Mouse (Mus musculus) neural tube, embryonic 12.5 days (tissue): Measurements from ENCODE around the gene Tbcd. TPM values are rescaled to one million over a fixed set of nuclear protein-coding genes. Genes with fewer than 3 reads are reported as not detected.

Source experiments
- ATAC-seq: fragments of 200-750 bp; cut with Nextera tagmentation; 2 replicates; pipeline ENCODE4 v1.8.0; 2017; ENCODE audit warnings: low read depth, mild to moderate bottlenecking, moderate TSS enrichment, moderate library complexity; ENCODE audit not compliant: low FRiP score
- H3K27ac ChIP-seq: fragments of 300-500 bp; sonication (generic); 2 replicates; pipeline ENCODE4 v1.5.1; 2016
- H3K27me3 ChIP-seq: fragments of 300-500 bp; sonication (generic); replicated peaks from 2 replicates; pipeline ENCODE4 v1.6.1; 2016; ENCODE audit warnings: mild to moderate bottlenecking
- H3K36me3 ChIP-seq: fragments of 300-500 bp; sonication (generic); 2 replicates; pipeline ENCODE4 v1.6.1; 2016; ENCODE audit warnings: mild to moderate bottlenecking
- H3K4me1 ChIP-seq: fragments of 300-500 bp; sonication (generic); 2 replicates; pipeline ENCODE4 v1.6.1; 2016
- H3K4me2 ChIP-seq: fragments of 300-500 bp; sonication (generic); replicated peaks from 2 replicates; pipeline ENCODE4 v1.6.1; 2016; ENCODE audit warnings: mild to moderate bottlenecking
- H3K4me3 ChIP-seq: fragments of 300-500 bp; sonication (generic); 2 replicates; pipeline ENCODE4 v1.5.1; 2016
- H3K9ac ChIP-seq: fragments of 300-500 bp; sonication (generic); 2 replicates; pipeline ENCODE4 v1.6.1; 2016; ENCODE audit warnings: mild to moderate bottlenecking
- H3K9me3 ChIP-seq: fragments of 300-500 bp; sonication (generic); 2 replicates; pipeline ENCODE4 v1.6.1; 2016; ENCODE audit warnings: mild to moderate bottlenecking
- WGBS: fragments of 180-500 bp; shearing (Covaris S2); methylation state at CpG from one replicate; pipeline ENCODE4 v1.1.7; 2016; 5-methylcytosine and 5-hydroxymethylcytosine counted together
- polyA plus RNA-seq: library from polyadenylated mRNA; unstranded; fragments of >200 nt; fragmentation: Nextera tagmentation; extraction: Ambion mirVana; gene quantifications from 2 replicates; pipeline ENCODE4 v1.2.1, GENCODE M21; 2016

Gene Tbcd
- polyA plus RNA-seq, 1 experiment from 2014 or later, result 65.3 TPM

DNA sequence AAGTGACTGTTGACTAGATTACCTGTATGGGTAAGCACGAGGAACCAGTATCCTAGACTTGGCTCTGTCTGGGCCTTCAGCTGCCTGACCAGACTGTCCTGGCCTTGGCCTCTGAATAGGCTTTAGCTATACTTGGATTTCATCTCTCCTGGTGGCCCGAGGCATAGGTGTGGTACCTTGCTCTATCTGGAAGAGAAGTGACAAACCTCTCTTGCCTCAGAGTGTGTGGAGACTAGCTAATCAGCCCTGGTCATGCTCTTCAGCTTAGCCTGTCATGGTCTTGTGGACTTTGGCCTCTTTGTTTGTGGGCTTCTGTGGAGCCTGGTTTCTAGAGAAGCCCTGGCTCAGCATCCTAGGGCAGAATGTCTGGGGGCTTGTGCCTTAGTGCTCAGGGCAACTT is 29.4 kb downstream of the Tbcd start:
- H3K4me2 ChIP-seq, result no peak overlapping the region
- H3K4me3 ChIP-seq, result no peak overlapping the region
- H3K36me3 ChIP-seq, result peaks cover 35% of the 10 kb centered on the region
- no peak overlapping the region for H3K9ac ChIP-seq
- no peaks in the 10 kb centered on the region for H3K9me3 ChIP-seq
- no peaks in the 10 kb centered on the region for H3K4me1 ChIP-seq
- H3K27me3 ChIP-seq, result no peaks in the 10 kb centered on the region
- H3K27ac ChIP-seq, result no peak overlapping the region
- whole genome bisulfite sequencing, result 89% methylated on average over 2 of the region's 2 CpGs
- ATAC-seq, result no peak

DNA sequence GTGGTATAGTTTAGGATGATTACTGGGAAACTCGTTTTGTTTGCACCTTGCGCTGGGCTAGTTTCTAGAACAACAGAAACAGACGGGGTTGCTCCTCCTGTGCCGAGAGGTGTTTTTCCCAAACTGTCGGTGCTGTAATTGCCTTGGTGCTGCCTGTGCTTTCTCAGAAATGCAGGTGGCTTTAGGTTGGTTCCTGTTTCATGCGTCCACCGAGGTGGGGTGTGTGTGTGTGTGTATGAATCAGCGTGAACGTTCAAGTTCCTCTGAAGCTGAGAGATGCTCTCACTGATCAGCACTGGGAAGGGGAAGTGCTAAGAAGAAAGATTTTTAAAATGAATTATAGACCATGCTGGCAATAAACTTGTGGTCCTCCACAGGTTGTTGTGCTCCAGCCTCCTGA is 34.1 kb downstream of the Tbcd start:
- Histone ChIP-seq H3K9ac (no peak overlapping the region), H3K9me3 (no peaks in the 10 kb centered on the region), H3K4me3 (no peak overlapping the region), H3K4me2 (no peak overlapping the region), H3K36me3 (peaks cover 16% of the 10 kb centered on the region), H3K4me1 (no peaks in the 10 kb centered on the region), H3K27ac (no peak overlapping the region), H3K27me3 (no peaks in the 10 kb centered on the region)
- ATAC-seq, result no peak
- 89% methylated on average over 9 of the region's 9 CpGs for WGBS

DNA sequence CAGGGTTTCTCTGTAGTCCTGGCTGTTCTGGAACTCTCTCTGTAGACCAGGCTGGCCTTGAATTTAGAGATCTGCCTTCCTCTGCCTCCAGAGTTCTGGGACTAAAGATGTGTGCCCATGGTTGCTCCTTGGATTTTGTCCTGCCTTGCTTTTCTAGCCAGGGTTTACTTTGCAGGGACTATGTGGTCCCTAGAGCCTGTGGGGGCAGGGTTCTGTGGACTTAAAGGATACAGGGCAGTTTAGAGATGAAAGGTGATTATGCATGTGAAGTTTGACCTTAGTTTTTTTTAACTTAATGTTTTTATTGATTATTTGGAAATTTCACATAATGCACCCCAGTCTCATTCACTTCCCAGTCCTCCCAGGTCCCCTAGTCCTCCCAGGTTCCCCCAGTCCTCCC is 38.9 kb downstream of the Tbcd start:
- Histone ChIP-seq H3K27ac (no peak overlapping the region), H3K9me3 (no peaks in the 10 kb centered on the region), H3K4me2 (no peak overlapping the region), H3K4me3 (no peak overlapping the region), H3K27me3 (no peaks in the 10 kb centered on the region), H3K9ac (no peak overlapping the region), H3K4me1 (no peaks in the 10 kb centered on the region), H3K36me3 (peaks cover 10% of the 10 kb centered on the region)
- ATAC-seq, result no peak

DNA sequence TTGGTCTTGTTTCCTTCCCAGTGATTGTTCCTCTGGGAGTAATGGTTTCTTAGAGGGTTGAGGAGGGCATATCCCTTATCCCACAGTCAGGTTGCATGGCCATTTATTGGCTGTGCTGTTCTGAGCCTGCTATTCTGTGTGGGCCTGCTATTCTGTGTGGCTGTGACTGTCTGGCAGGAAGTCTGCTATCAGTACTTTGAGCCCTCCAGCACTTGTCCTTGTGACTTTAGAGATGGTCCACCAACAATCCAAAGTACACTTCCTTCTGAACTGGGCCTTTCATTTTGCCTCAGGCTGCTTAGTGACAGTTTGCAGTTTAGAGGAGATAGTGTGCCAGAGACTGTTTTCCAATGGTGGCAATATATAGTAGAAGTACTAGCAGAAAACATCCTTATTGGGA is 48.8 kb downstream of the Tbcd start:
- no peak overlapping the region for H3K4me3 ChIP-seq
- no peaks in the 10 kb centered on the region for H3K4me1 ChIP-seq
- H3K9ac ChIP-seq, result no peak overlapping the region
- no peak overlapping the region for H3K4me2 ChIP-seq
- no peak overlapping the region for H3K27ac ChIP-seq
- no peaks in the 10 kb centered on the region for H3K27me3 ChIP-seq
- H3K9me3 ChIP-seq, result no peaks in the 10 kb centered on the region
- no peak for ATAC-seq
- H3K36me3 ChIP-seq, result peaks cover 55% of the 10 kb centered on the region

DNA sequence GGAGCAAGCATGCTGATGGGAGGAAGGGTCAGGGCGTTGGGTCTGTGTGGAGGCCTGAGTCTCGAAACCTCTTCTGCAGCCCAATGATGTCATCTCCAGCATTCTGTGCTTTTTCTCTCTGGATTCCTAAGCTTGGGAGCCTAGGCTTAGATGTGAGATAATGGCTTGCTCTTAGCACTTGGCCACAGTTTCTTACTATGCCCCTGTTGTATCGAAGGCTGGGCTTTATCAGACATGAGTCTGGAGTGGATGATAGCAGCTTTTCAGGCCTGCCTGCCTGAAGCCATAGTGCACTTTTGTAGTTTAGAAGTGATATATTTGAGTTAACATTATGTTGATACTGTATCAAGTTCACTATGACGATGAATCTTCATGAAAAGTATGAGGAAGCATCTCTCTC is 49.8 kb downstream of the Tbcd start:
- Histone ChIP-seq H3K9me3 (no peaks in the 10 kb centered on the region), H3K4me3 (no peak overlapping the region), H3K4me2 (no peak overlapping the region), H3K9ac (no peak overlapping the region), H3K27me3 (no peaks in the 10 kb centered on the region), H3K36me3 (peaks cover 61% of the 10 kb centered on the region), H3K27ac (no peak overlapping the region), H3K4me1 (no peaks in the 10 kb centered on the region)
- 93% methylated on average over 4 of the region's 4 CpGs for WGBS
- no peak for ATAC-seq

DNA sequence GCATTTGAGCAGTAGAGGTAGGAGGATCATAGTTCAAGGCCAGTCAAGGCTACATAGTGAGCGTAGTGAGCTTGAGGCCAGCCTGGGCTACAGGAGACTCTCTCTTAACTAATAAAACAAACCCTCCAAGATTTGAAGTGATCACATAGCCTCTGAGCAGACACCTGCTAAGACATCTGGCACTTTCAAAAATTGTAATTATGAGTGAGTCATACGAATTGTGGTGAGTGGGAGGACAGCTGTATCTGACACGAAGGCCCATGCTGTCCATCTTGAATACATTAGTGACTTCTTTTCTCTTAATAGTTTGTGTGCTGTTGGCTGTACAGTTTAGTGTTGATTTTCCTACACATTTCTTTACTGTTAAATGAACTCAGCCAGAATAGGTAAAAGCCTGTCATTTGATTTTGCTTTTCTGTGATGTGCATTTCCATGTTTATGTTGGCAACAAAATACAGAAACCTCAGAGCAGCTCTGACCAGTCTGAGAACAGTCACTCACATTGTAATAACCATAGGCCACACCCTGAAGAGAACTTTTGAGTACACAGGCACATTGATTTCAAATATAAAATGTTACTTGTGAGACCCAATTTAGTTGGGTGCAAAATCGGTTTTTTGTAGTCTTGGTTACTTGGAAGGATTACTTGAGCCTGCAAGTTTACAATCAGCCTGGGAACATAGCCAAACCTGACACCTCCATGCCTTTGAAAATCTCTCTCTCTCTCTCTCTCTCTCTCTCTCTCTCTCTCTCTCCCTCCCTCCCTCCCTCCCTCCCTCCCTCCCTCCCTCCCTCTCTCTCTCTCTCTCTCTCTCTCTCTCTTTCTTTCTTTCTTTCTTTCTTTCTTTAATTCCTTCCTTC is 50.5 kb downstream of the Tbcd start:
- Histone ChIP-seq H3K27me3 (no peaks in the 10 kb centered on the region), H3K9me3 (no peaks in the 10 kb centered on the region), H3K4me1 (no peaks in the 10 kb centered on the region), H3K36me3 (peaks cover 56% of the 10 kb centered on the region), H3K27ac (no peak overlapping the region), H3K9ac (no peak overlapping the region), H3K4me2 (no peak overlapping the region), H3K4me3 (no peak overlapping the region)
- WGBS, result 89% methylated on average over 4 of the region's 4 CpGs
- no peak for ATAC-seq

DNA sequence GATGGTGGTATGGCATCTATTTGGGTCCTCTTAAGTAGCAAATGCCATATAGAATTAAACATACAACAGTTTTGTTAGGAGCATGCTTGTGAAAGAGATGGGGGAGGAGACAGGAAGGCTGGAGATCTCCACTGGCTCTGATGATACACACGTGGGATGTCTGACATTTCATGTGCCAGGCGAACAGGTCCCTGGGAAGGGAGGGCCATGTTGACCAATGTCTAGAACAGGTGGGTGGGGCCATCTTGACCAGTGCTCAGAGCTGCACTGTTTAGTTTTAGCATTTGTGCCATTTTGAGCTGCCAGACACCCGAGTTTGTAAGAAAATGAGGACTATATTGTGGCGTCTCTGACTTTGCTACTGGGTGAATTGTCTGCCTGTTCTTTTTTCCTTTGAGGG is 56.7 kb downstream of the Tbcd start:
- 88% methylated on average over 4 of the region's 4 CpGs for WGBS
- Histone ChIP-seq H3K4me3 (no peak overlapping the region), H3K4me2 (no peak overlapping the region), H3K36me3 (peaks cover 22% of the 10 kb centered on the region), H3K4me1 (no peaks in the 10 kb centered on the region), H3K9ac (no peak overlapping the region), H3K27me3 (no peaks in the 10 kb centered on the region), H3K9me3 (no peaks in the 10 kb centered on the region), H3K27ac (no peak overlapping the region)
- no peak for ATAC-seq

DNA sequence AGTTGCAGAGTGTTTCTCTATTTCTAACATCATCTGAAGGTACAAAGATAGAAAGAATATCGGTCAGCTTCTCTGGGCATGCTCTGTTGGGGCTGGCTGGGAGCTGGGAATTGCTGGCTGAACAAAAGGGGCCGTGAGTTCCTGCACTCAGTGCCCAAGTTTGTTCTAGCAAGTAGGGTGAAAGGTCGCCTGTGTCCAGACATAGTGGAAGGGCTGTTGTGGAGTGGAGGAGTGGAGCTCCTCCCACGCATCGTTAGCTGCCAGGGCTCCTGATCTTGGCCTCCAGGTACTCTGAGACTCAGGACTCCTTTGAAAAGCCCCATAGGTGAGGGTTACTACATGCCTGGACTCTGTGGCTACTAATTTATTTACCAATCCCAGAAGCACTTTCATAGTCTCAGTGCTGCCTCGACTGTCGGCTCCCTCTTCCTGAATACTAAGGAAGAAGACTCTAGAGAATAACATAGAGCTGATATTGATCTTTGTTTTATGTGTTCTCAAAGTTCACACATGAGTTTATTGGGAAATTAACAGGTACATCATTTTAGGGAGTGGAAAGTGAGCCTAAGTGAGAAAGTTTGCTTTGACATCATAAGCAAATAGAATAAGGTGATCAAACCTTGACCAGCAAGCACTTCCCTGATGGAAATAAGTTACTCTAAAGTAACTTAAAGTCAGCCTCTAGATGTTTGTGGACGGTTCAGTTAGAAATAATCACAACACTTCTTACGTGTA is 58.9 kb downstream of the Tbcd start:
- Histone ChIP-seq H3K27me3 (no peaks in the 10 kb centered on the region), H3K4me3 (no peak overlapping the region), H3K27ac (no peak overlapping the region), H3K9ac (no peak overlapping the region), H3K36me3 (peaks cover 5% of the 10 kb centered on the region), H3K9me3 (no peaks in the 10 kb centered on the region), H3K4me1 (no peaks in the 10 kb centered on the region), H3K4me2 (no peak overlapping the region)
- no peak for ATAC-seq
- 75% methylated on average over 9 of the region's 9 CpGs for WGBS

DNA sequence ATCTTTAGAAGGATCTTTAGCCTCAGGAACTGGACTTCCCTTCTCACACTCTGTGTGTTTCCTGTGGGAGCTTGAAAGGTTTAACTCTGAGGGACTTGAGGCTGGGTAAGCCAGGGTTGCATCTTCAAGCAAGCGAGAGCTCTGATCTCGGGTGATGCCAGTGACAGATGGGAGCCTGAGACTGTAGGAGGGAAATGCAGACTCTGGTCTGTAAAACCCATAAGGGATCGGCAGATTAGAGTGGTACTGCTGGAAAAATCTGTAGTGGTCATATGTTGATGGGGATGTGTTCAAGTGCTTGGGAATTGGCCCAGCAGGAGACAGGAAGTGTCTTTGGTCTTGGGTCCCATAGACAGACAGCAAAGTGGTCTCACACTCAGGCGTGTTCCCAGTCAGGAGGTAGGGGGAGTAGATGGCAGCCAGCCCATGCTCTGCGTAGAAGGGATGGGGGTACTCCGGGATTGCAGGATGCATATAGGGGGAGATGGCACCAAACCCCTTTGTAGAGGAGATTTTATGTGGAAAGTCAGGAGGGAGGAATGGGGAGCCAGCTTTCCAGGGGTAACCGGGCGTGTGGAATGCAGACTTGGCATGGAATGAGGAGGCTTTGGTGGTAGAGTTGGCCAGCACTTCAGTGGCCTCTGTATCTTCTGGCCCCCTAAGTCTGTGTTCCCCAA is 61.3 kb downstream of the Tbcd start:
- Histone ChIP-seq H3K27ac (no peak overlapping the region), H3K9ac (no peak overlapping the region), H3K4me1 (no peaks in the 10 kb centered on the region), H3K27me3 (no peaks in the 10 kb centered on the region), H3K4me3 (no peak overlapping the region), H3K4me2 (no peak overlapping the region), H3K9me3 (no peaks in the 10 kb centered on the region), H3K36me3 (no peaks in the 10 kb centered on the region)
- no peak for ATAC-seq
- 93% methylated on average over 8 of the region's 8 CpGs for WGBS

DNA sequence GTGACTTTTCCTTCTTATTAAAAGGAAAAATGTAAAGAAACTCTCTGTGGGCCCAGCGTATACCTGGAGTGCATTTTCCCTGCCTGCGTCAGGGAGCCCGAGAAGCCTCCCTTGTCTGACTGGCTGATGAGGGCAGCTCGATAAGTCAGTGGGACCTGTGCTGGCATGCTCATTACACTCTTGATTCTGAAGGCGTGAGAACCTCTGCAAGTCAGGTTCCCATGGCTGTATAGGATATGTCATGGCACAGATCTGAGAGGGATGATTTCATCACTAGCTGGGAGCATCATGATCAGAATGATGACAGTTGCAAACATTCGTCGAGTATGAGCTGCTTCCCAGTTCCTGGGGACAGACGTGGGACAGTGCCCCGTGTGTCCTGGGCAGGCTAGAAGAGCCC is 64.2 kb downstream of the Tbcd start:
- H3K4me2 ChIP-seq, result no peak overlapping the region
- no peaks in the 10 kb centered on the region for H3K36me3 ChIP-seq
- no peaks in the 10 kb centered on the region for H3K4me1 ChIP-seq
- 87% methylated on average over 9 of the region's 9 CpGs for WGBS
- no peak overlapping the region for H3K9ac ChIP-seq
- no peak for ATAC-seq
- H3K27me3 ChIP-seq, result no peaks in the 10 kb centered on the region
- no peaks in the 10 kb centered on the region for H3K9me3 ChIP-seq
- H3K4me3 ChIP-seq, result no peak overlapping the region
- H3K27ac ChIP-seq, result no peak overlapping the region

DNA sequence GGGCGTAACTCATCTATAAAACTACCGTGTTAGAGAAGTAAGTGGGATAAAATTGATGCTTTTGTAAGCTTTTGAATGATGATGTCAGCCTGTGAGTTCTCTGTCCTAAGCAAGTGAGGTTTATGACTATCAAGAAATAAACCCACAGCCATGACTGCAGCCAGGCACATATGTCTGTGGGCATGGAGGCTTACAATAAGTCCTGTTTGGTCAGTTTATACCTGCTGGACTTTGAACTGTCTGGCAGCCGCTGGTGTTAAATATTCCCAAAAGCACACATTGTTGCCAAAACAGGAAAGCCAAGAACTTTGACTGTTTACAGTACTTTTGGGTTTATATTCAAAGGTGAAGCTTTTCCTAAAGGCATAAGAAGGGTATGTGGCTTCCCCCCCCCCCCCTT is 65.2 kb downstream of the Tbcd start:
- WGBS, result 87% methylated on average over 3 of the region's 3 CpGs
- no peaks in the 10 kb centered on the region for H3K4me1 ChIP-seq
- H3K27ac ChIP-seq, result no peak overlapping the region
- no peaks in the 10 kb centered on the region for H3K27me3 ChIP-seq
- H3K4me2 ChIP-seq, result no peak overlapping the region
- no peak for ATAC-seq
- no peaks in the 10 kb centered on the region for H3K9me3 ChIP-seq
- H3K36me3 ChIP-seq, result no peaks in the 10 kb centered on the region
- H3K4me3 ChIP-seq, result no peak overlapping the region
- no peak overlapping the region for H3K9ac ChIP-seq

DNA sequence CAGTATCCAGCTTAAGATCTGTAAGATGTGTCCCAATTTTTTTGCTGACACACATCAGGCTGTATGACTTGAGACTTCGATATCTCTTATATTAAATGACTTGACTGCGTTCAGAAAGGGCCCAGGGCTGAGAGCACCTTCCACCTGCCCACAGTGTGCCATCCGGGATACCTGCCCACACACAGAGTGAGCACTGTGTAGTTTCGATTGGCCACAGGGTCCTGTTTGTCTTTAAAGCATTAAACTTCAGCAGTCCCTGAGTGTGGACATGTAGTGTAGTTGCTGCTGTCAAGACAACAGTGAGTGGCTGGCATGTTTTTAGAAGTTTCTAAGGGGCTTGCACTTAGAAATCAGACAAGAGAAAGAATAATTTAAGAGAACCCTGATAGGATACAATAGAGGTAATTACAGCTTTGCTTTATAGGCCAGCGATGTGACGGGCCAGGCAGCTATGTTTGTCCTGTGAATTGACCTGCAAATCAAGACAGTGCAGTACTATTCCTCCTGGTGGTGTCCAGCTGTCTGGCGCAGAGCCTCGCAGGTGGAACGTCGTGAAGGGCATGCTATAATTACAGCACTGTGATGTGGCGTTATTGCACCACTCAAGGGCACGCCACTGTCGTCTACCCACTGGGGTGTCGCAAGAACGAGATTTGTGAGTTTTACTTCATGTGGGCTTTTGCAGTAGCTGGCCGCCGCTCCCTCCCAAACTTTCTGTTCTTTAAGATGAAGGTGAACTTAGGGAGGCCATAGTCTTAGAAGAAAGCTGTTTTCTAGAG is 66.1 kb downstream of the Tbcd start:
- Histone ChIP-seq H3K4me1 (no peaks in the 10 kb centered on the region), H3K9me3 (no peaks in the 10 kb centered on the region), H3K36me3 (no peaks in the 10 kb centered on the region), H3K27me3 (no peaks in the 10 kb centered on the region), H3K4me3 (no peak overlapping the region), H3K9ac (no peak overlapping the region), H3K4me2 (no peak overlapping the region), H3K27ac (no peak overlapping the region)
- 59% methylated on average over 17 of the region's 17 CpGs for WGBS
- no peak for ATAC-seq
